Mouse (Mus musculus) bone marrow, adult 2 months (tissue): Measurements from ENCODE around the gene Tlnrd1.

Experiments used
- CTCF ChIP-seq: fragments of 200-500 bp; IDR thresholded peaks from 2 replicates; pipeline ENCODE4 v1.5.1; 2011; ENCODE audit warnings: low read length, control low read depth; ENCODE audit not compliant: control insufficient read depth, insufficient read depth
- POLR2A ChIP-seq: fragments of 200-500 bp; IDR thresholded peaks from 2 replicates; pipeline ENCODE4 v1.6.1; 2011; ENCODE audit warnings: low read depth, mild to moderate bottlenecking, control low read depth, low read length, borderline replicate concordance; ENCODE audit not compliant: control insufficient read depth

GRCm38 (mm10) chr7:83844807-83845206, 39.3 kb downstream of the Tlnrd1 start:
- TF ChIP-seq POLR2A: no peak
- TF ChIP-seq CTCF: no peak
